Mouse (Mus musculus) granulocyte monocyte progenitor cell, adult 5-6 weeks (primary cell): ENCODE measurements around the gene Wfdc8. TPM values are rescaled to one million over a fixed set of nuclear protein-coding genes. Genes with fewer than 3 reads are reported as not detected.

Experiments
- ATAC-seq: replicated peaks from 2 replicates; pipeline ENCODE4 v1.8.0; 2016; ENCODE audit warnings: mild to moderate bottlenecking, moderate TSS enrichment, inconsistent platforms; ENCODE audit not compliant: poor library complexity, severe bottlenecking
- total RNA-seq, 2 experiments: library from RNA; stranded (forward) in 1 of 2; stranded (reverse) in 1 of 2; fragments of 200-712, 200-1000 nt in 1 of 2; fragments of >200 nt in 1 of 2; fragmentation: Nextera tagmentation in 1 of 2; gene quantifications; 2 replicates each; pipeline ENCODE4 v1.2.3; 2014 to 2017

Gene Wfdc8
- total RNA-seq, 2 experiments from 2014 or later: not detected

- peak; percentile 23; the same call in 1 of the 2 replicates for ATAC-seq
These were observed 49.9 kb downstream of the Wfdc8 start for GRCm38 (mm10) chr2:164563339-164564038.

- no peak for ATAC-seq
These were observed 50.8 kb downstream of the Wfdc8 start, which contains the start of gene Wfdc2 for GRCm38 (mm10) chr2:164562391-164563188. Wfdc2 (plus strand) TSS chr2:164562413.

GRCm38 (mm10) chr2:164560106-164560505 lies 53.3 kb downstream of the Wfdc8 start:
- no peak for ATAC-seq

GRCm38 (mm10) chr2:164558991-164559645 lies 54.3 kb downstream of the Wfdc8 start:
- ATAC-seq: 0 out of 2 replicates have a peak, but pooled peaks have one; percentile 9

GRCm38 (mm10) chr2:164558426-164558825 lies 55.0 kb downstream of the Wfdc8 start:
- no peak; the same call in 1 of the 2 replicates for ATAC-seq

- no peak for ATAC-seq
These were observed 61.9 kb downstream of the Wfdc8 start for GRCm38 (mm10) chr2:164551502-164551901.

GRCm38 (mm10) chr2:164550895-164551269 lies 62.5 kb downstream of the Wfdc8 start:
- ATAC-seq: no peak

GRCm38 (mm10) chr2:164549963-164550894 lies 63.2 kb downstream of the Wfdc8 start:
- ATAC-seq: no peak

- no peak for ATAC-seq
These were observed 64.1 kb downstream of the Wfdc8 start for GRCm38 (mm10) chr2:164549338-164549737.

Other genes with a start within 250 kb of the Wfdc8 start
Only the 30 nearest of the 33 such genes appear.
- gene Rbpjl, start 210.5 kb downstream of the Wfdc8 start, total RNA-seq (2014; fragmentation: Nextera tagmentation): not detected in 2 replicates
- gene Rbpjl, start 210.5 kb downstream of the Wfdc8 start, total RNA-seq (2017): not detected in 2 replicates
- gene Matn4, start 208.5 kb downstream of the Wfdc8 start, total RNA-seq (2014; fragmentation: Nextera tagmentation): not detected in 2 replicates
- gene Matn4, start 208.5 kb downstream of the Wfdc8 start, total RNA-seq (2017): not detected in 2 replicates
- not detected in 2 replicates for gene Sdc4, start 169.7 kb downstream of the Wfdc8 start, total RNA-seq (2014; fragmentation: Nextera tagmentation)
- not detected in 2 replicates for gene Sdc4, start 169.7 kb downstream of the Wfdc8 start, total RNA-seq (2017)
- 30.4 and 35.3 TPM in 2 replicates for gene Sys1, start 156.7 kb downstream of the Wfdc8 start, total RNA-seq (2014; fragmentation: Nextera tagmentation)
- gene Sys1, start 156.7 kb downstream of the Wfdc8 start, total RNA-seq (2017): 11.5 and 18.1 TPM in 2 replicates
- gene Gm20458, start 152.7 kb downstream of the Wfdc8 start, total RNA-seq (2014; fragmentation: Nextera tagmentation): not detected in 2 replicates
- gene Gm20458, start 152.7 kb downstream of the Wfdc8 start, total RNA-seq (2017): not detected in 2 replicates
- gene Trp53tg5, start 139.9 kb downstream of the Wfdc8 start, total RNA-seq (2014; fragmentation: Nextera tagmentation): not detected in 2 replicates
- not detected in 2 replicates for gene Trp53tg5, start 139.9 kb downstream of the Wfdc8 start, total RNA-seq (2017)
- 5.6 TPM in 1 of 2 replicates, not detected in the other for gene Dbndd2, start 127.5 kb downstream of the Wfdc8 start, total RNA-seq (2014; fragmentation: Nextera tagmentation)
- gene Dbndd2, start 127.5 kb downstream of the Wfdc8 start, total RNA-seq (2017): 0.46 and 0.95 TPM in 2 replicates
- gene Pigt, start 116.1 kb downstream of the Wfdc8 start, total RNA-seq (2014; fragmentation: Nextera tagmentation): 97.1 and 103 TPM in 2 replicates
- 27.2 and 27.5 TPM in 2 replicates for gene Pigt, start 116.1 kb downstream of the Wfdc8 start, total RNA-seq (2017)
- gene Wfdc2, start 51.2 kb downstream of the Wfdc8 start, total RNA-seq (2014; fragmentation: Nextera tagmentation): not detected in 2 replicates
- not detected in 2 replicates for gene Wfdc2, start 51.2 kb downstream of the Wfdc8 start, total RNA-seq (2017)
- not detected in 2 replicates for gene Spint3, start 40.2 kb downstream of the Wfdc8 start, total RNA-seq (2014; fragmentation: Nextera tagmentation)
- gene Spint3, start 40.2 kb downstream of the Wfdc8 start, total RNA-seq (2017): not detected in 2 replicates
- gene Wfdc6a, start 28.2 kb downstream of the Wfdc8 start, total RNA-seq (2014; fragmentation: Nextera tagmentation): not detected in 2 replicates
- not detected in 2 replicates for gene Wfdc6a, start 28.2 kb downstream of the Wfdc8 start, total RNA-seq (2017)
- gene Eppin, start 20.0 kb downstream of the Wfdc8 start, total RNA-seq (2014; fragmentation: Nextera tagmentation): not detected in 2 replicates
- gene Eppin, start 20.0 kb downstream of the Wfdc8 start, total RNA-seq (2017): not detected in 2 replicates
- gene Wfdc6b, start 104 bp downstream of the Wfdc8 start, total RNA-seq (2014; fragmentation: Nextera tagmentation): not detected in 2 replicates
- gene Wfdc6b, start 104 bp downstream of the Wfdc8 start, total RNA-seq (2017): not detected in 2 replicates
- not detected in 2 replicates for gene Wfdc16, start 25.2 kb upstream of the Wfdc8 start, total RNA-seq (2014; fragmentation: Nextera tagmentation)
- not detected in 2 replicates for gene Wfdc16, start 25.2 kb upstream of the Wfdc8 start, total RNA-seq (2017)
- not detected in 2 replicates for gene Wfdc10, start 42.4 kb upstream of the Wfdc8 start, total RNA-seq (2014; fragmentation: Nextera tagmentation)
- gene Wfdc10, start 42.4 kb upstream of the Wfdc8 start, total RNA-seq (2017): not detected in 2 replicates
- not detected in 2 replicates for gene Wfdc9, start 43.0 kb upstream of the Wfdc8 start, total RNA-seq (2014; fragmentation: Nextera tagmentation)
- not detected in 2 replicates for gene Wfdc9, start 43.0 kb upstream of the Wfdc8 start, total RNA-seq (2017)
- gene Wfdc11, start 60.5 kb upstream of the Wfdc8 start, total RNA-seq (2014; fragmentation: Nextera tagmentation): not detected in 2 replicates
- not detected in 2 replicates for gene Wfdc11, start 60.5 kb upstream of the Wfdc8 start, total RNA-seq (2017)
- gene Wfdc13, start 71.5 kb upstream of the Wfdc8 start, total RNA-seq (2014; fragmentation: Nextera tagmentation): not detected in 2 replicates
- gene Wfdc13, start 71.5 kb upstream of the Wfdc8 start, total RNA-seq (2017): not detected in 2 replicates
- gene Spint4, start 84.9 kb upstream of the Wfdc8 start, total RNA-seq (2014; fragmentation: Nextera tagmentation): not detected in 2 replicates
- not detected in 2 replicates for gene Spint4, start 84.9 kb upstream of the Wfdc8 start, total RNA-seq (2017)
- not detected in 2 replicates for gene Spint5, start 101.7 kb upstream of the Wfdc8 start, total RNA-seq (2014; fragmentation: Nextera tagmentation)
- not detected in 2 replicates for gene Spint5, start 101.7 kb upstream of the Wfdc8 start, total RNA-seq (2017)
- gene Wfdc3, start 132.3 kb upstream of the Wfdc8 start, total RNA-seq (2014; fragmentation: Nextera tagmentation): not detected in 2 replicates
- not detected in 2 replicates for gene Wfdc3, start 132.3 kb upstream of the Wfdc8 start, total RNA-seq (2017)
- 31.1 and 36.9 TPM in 2 replicates for gene Dnttip1, start 132.4 kb upstream of the Wfdc8 start, total RNA-seq (2014; fragmentation: Nextera tagmentation)
- 21.5 and 27.3 TPM in 2 replicates for gene Dnttip1, start 132.4 kb upstream of the Wfdc8 start, total RNA-seq (2017)
- 24.5 and 75.2 TPM in 2 replicates for gene Ube2c, start 156.3 kb upstream of the Wfdc8 start, total RNA-seq (2014; fragmentation: Nextera tagmentation)
- 112 and 138 TPM in 2 replicates for gene Ube2c, start 156.3 kb upstream of the Wfdc8 start, total RNA-seq (2017)
- gene Tnnc2, start 166.3 kb upstream of the Wfdc8 start, total RNA-seq (2014; fragmentation: Nextera tagmentation): not detected in 2 replicates
- not detected in 2 replicates for gene Tnnc2, start 166.3 kb upstream of the Wfdc8 start, total RNA-seq (2017)
- not detected in 2 replicates for gene Snx21, start 172.2 kb upstream of the Wfdc8 start, total RNA-seq (2014; fragmentation: Nextera tagmentation)
- gene Snx21, start 172.2 kb upstream of the Wfdc8 start, total RNA-seq (2017): 0.17 and 0.77 TPM in 2 replicates
- gene Acot8, start 191.3 kb upstream of the Wfdc8 start, total RNA-seq (2014; fragmentation: Nextera tagmentation): 24.7 and 25.5 TPM in 2 replicates
- gene Acot8, start 191.3 kb upstream of the Wfdc8 start, total RNA-seq (2017): 22.3 and 32.6 TPM in 2 replicates
- gene Zswim3, start 191.5 kb upstream of the Wfdc8 start, total RNA-seq (2014; fragmentation: Nextera tagmentation): 2.7 and 4.1 TPM in 2 replicates
- gene Zswim3, start 191.5 kb upstream of the Wfdc8 start, total RNA-seq (2017): 1.8 and 2.0 TPM in 2 replicates
- 5.8 and 7.0 TPM in 2 replicates for gene Zswim1, start 209.1 kb upstream of the Wfdc8 start, total RNA-seq (2014; fragmentation: Nextera tagmentation)
- gene Zswim1, start 209.1 kb upstream of the Wfdc8 start, total RNA-seq (2017): 2.8 and 3.5 TPM in 2 replicates
- gene Spata25, start 214.9 kb upstream of the Wfdc8 start, total RNA-seq (2014; fragmentation: Nextera tagmentation): not detected in 2 replicates
- not detected in 2 replicates for gene Spata25, start 214.9 kb upstream of the Wfdc8 start, total RNA-seq (2017)
- 89.0 and 135 TPM in 2 replicates for gene Ctsa, start 219.2 kb upstream of the Wfdc8 start, total RNA-seq (2014; fragmentation: Nextera tagmentation)
- gene Ctsa, start 219.2 kb upstream of the Wfdc8 start, total RNA-seq (2017): 79.5 and 109 TPM in 2 replicates